Mouse (Mus musculus) ovary, postnatal 14 days (tissue): ENCODE measurements around the gene Gata2.

ENCODE experiments used
- DNase-seq: peaks from one replicate; pipeline ENCODE4 v3.0.0; 2022; ENCODE audit warnings: low spot score

Gene Gata2

GRCm38 (mm10) chr6:88208321-88208720 is 14.6 kb downstream of the Gata2 start:
- no peak for DNase-seq

GRCm38 (mm10) chr6:88209453-88209852 is 15.8 kb downstream of the Gata2 start:
- DNase-seq, result no peak

GRCm38 (mm10) chr6:88210182-88210581 is 16.5 kb downstream of the Gata2 start:
- DNase-seq, result no peak

GRCm38 (mm10) chr6:88215797-88216196 is 22.1 kb downstream of the Gata2 start:
- DNase-seq, result no peak

GRCm38 (mm10) chr6:88216199-88216598 is 22.5 kb downstream of the Gata2 start:
- DNase-seq, result no peak

GRCm38 (mm10) chr6:88219094-88219493 is 25.4 kb downstream of the Gata2 start:
- DNase-seq, result no peak

GRCm38 (mm10) chr6:88221968-88222367 is 28.3 kb downstream of the Gata2 start, which contains the start of gene Dnajb8:
Gene Dnajb8, plus strand, starts transcription at chr6:88222268.
- DNase-seq, result no peak

GRCm38 (mm10) chr6:88226570-88226994 is 32.9 kb downstream of the Gata2 start:
- DNase-seq, result no peak

GRCm38 (mm10) chr6:88227537-88227936 is 33.8 kb downstream of the Gata2 start:
- DNase-seq, result no peak

GRCm38 (mm10) chr6:88229221-88229620 is 35.5 kb downstream of the Gata2 start:
- DNase-seq, result no peak

GRCm38 (mm10) chr6:88231821-88232220 is 38.1 kb downstream of the Gata2 start:
- no peak for DNase-seq

- DNase-seq, result no peak
These were observed 38.5 kb downstream of the Gata2 start for GRCm38 (mm10) chr6:88232221-88232620.

GRCm38 (mm10) chr6:88233996-88234395 is 40.3 kb downstream of the Gata2 start:
- no peak for DNase-seq

- no peak for DNase-seq
These were observed 41.8 kb downstream of the Gata2 start for GRCm38 (mm10) chr6:88235461-88235860.

GRCm38 (mm10) chr6:88235983-88236382 is 42.3 kb downstream of the Gata2 start:
- no peak for DNase-seq

GRCm38 (mm10) chr6:88236513-88236912 is 42.8 kb downstream of the Gata2 start:
- no peak for DNase-seq

GRCm38 (mm10) chr6:88242604-88243003 is 48.9 kb downstream of the Gata2 start:
- DNase-seq, result peak; percentile 35

GRCm38 (mm10) chr6:88249231-88249630 is 55.5 kb downstream of the Gata2 start:
- DNase-seq, result no peak

- no peak for DNase-seq
These were observed 57.7 kb downstream of the Gata2 start for GRCm38 (mm10) chr6:88251396-88251795.

GRCm38 (mm10) chr6:88251798-88252478 is 58.2 kb downstream of the Gata2 start:
- DNase-seq, result no peak

- no peak for DNase-seq
These were observed 60.4 kb downstream of the Gata2 start for GRCm38 (mm10) chr6:88254082-88254481.

GRCm38 (mm10) chr6:88255435-88255834 is 61.7 kb downstream of the Gata2 start:
- no peak for DNase-seq
